Mouse (Mus musculus): ENCODE results near the gene Fxyd2.

The Fxyd2 gene

DNA sequence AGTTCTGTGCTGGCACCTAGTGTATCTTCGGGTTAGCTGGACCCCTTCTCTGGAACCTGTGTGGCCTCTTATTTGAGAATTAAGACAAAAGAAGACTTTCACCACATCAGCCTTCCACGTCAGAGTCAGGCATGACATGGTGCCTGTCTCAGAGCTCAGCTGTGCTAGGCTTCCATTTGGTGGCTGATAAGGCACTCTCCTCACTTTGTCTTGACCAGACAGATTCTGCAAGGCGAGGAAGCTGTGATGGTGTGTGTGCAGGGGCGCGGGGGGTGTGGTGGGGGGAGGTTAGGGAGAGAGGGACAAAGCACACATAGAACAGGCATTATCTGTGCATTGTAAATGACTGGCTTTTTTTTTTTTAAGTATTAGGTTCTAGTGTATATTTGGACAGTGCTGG is 29.9 kb downstream of the Fxyd2 start:
- no peak for DNase-seq (ENCODE audit: low spot score in 2 of 2)

DNA sequence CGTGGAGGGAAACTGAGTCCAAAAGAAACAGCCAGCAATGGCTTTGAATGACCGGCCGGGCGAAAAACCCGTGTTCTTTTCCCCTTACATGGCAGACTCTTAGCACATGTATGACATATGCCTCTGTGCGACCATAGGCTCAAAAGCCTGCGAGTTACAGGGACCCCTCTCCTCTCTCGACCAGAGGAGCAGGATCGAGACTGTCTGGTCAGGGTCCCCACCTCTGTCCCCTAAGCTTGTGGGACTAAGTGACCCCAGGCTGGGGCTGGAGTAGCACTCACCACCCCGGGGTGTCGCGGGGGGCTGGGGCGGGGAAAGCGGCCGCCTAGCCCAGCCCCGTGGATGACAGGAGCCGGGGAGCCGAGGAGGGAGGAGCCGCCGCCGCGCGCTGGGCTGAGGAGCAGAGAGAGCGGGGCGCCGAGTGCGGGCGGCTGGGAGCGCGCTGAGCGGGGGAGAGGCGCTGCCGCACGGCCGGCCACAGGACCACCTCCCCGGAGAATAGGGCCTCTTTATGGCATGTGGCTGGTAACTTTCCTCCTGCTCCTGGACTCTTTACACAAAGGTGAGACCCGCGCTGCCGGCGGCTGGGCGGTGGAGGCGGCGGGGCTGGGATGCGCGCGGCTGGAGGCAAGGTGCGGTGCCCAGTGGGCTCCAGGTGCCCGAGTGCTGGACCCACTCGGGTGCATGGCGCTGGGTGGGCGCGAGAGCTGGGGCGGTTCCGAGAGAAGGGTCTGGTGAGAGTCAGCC is 30.7 kb downstream of the Fxyd2 start:
- DNase-seq (ENCODE audit: low spot score in 2 of 2): peak; percentile 74 to 82

DNA sequence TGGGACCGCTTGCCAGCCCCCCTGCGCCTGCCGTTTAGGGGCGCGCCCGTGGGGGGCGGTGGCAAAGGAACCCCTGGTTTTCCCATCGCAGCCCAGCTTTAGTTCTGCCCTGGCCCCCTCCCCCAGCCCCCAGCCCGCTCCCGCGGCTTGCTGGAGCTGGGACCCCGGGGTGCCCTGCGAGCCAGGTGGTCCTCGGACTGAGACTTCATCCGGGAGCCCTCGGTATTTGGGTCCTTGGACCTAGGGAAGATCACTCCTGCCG is 31.2 kb downstream of the Fxyd2 start:
- DNase-seq (ENCODE audit: low spot score in 2 of 2): no peak

DNA sequence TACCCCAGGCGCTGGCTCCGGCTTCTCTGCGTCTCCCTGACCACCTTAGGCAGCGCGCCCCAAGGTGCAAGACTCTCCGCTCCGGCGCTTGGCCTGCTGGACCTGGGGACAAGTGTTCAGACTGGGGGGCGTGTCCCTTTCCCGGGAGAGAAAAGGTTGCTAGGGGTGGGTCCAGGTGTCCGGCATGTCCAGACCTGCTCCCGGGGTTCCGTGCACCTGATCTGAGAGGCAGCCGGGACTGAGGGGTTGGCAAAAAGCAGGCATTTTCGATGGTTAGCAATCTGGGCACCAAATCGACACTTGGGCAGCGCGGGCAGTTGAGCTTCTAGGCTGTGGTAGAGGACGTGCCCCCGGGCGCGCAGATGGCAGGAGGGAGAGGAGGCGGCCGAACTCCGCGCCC is 31.7 kb downstream of the Fxyd2 start:
- DNase-seq (ENCODE audit: low spot score in 2 of 2): peak in 1 of 2 experiments; percentile 47

DNA sequence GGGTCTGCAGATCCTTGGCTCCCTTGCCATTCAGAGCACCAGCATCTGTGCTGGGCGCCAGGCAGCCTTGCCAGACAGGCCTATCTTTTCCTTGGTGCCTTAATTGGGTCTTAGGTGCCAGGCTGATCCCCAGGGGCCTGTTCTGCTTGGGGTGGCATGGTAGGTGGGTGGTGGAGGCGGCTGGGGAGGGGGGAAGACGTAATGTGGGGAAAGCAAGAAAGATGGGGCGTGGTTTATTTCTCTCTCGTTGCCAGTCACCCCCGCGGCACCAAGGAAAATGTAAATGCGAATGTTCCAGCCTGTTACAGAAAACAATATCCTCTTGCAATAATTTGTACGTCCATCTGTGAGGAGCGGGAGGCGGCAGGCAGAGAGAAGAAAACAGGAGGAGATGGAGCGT is 33.2 kb downstream of the Fxyd2 start:
- DNase-seq (ENCODE audit: low spot score in 2 of 2): peak; percentile 72 to 80

DNA sequence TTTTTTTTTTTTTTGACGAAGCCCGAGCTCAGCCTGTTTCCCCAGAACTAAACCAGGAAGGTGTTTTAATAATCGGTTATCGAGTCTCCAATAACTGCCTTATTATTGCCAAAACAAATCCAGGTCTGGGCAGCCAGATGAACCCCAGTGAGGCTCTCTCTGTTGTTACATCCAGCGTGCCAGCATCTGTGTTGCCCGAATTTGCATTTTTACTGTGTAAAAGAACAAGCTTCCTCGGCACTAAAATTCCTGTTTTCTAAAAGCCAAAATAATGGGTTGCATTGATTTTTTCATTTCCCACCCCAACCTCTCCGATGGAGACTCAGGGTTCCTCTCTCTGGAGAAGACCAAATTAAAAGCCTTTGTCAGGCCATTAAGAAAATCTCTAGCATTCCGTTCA is 33.6 kb downstream of the Fxyd2 start:
- DNase-seq (ENCODE audit: low spot score in 2 of 2): no peak

DNA sequence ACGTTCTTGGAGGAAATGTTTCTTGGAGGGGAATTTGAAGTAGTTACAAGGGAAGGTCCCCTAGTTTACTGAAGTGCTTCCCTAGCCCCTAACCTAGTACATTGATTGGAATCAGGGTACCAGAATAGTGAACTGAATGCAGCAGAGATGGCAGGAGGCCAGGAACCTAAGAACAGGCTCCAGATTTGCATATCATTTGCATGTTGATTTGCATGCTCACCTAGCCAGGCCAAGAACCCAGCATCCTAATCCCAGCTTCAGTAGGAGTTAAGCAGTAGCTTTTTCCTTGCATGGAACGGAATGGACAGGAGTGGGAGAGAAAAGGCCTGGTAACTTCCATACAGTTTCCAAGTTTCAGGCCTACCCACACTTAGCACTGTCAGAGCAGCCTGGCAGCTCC is 34.7 kb downstream of the Fxyd2 start:
- DNase-seq (ENCODE audit: low spot score in 2 of 2): peak; percentile 72 to 73

DNA sequence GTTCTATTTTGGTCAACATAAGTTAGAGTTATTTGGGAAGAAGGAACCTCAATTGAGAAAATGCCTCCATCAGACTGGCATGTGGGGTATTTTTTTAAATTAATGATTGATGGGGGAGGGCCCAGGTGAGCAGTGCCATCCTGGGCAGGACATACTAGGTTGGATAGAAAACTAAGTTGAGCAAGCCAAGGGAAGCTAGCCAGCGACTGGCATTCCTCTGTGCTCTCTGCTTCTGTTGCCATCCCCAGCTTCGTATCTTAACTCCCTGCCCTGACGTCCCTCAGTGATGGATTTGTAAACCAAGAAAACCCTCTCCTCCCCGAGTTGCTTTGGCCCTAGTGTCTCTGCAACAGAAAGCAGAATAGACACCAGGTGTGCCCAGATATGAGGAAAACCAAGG is 39.6 kb downstream of the Fxyd2 start:
- no peak for DNase-seq (ENCODE audit: low spot score in 2 of 2)

DNA sequence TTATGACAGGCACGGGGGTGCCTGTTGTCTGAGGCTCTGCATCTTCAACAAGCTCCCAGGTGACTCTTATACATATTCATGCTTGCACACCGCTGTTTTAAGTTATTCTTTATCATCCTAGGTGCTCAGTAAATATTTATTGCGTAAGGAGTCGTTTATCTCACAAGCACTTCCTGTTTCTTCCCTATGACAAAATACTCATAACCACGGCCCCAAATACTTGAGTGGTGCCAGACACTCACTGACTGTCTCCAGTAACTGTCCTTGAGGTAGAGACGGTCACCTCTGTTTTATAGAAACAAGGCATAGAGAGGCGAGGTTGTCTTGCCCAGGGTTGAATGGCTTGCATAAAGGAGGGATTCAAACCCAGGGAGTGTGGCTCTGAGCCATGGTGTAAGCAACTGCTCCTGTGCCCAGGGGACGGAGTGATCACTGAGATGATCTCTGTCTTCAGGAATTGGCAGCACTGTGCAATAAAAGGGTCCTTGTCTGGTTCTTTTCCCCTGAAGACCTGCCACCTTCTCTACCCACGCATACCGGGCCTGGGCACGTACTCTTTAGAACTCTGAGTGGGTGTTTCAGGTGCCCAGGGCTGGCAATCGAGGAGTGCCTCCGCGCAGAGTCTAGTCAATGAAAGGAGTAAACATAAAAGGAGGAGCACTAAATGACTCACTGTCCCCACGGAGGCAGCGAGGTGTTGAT is 40.8 kb downstream of the Fxyd2 start:
- DNase-seq (ENCODE audit: low spot score in 2 of 2): no peak

DNA sequence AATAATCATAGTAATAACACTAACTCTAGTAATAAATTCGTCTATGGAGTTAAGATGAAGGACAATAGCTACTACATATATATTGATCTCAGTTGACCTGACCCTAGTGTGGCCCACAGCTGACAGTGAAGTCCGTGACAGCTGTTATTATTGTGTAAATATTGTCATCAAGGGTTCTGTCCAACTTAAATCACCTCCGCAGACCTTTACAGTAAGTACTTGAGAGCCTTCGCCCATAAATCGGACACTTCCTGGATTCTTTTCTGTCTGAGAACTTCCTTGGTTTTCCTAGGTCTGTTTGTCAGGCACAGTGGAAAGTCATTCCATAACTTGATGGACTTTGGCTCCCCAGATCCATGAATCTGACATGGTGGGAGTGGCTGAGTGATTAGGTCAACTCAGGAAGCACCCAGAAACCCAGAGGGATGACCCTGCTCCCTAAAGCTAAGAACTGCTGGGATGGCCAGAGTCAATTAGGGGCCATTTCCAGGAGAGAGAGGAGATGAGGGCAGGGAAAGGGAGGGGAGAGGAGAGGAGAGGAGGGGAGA is 44.9 kb downstream of the Fxyd2 start:
- no peak for DNase-seq (ENCODE audit: low spot score in 2 of 2)

DNA sequence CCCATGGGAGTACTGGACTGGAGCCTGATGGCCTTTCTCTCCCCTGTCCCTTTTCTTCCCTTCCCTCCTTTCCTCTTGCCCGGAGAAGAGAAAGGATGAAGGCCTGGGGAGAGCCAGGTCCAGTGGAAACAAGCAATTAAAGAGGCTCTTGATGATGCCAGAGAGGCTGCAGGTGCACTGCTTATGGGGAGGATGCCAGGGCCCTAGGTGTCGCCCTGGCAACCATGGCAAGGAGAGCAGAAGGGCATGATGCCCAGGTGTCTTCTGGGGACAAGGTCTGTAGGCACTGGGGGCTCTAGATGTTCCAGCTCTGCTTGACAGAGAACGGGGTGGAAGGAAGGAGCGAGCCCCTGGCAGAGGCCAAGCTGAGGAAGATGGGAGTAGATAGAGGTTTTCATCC is 50.2 kb downstream of the Fxyd2 start:
- DNase-seq (ENCODE audit: low spot score in 2 of 2): no peak

DNA sequence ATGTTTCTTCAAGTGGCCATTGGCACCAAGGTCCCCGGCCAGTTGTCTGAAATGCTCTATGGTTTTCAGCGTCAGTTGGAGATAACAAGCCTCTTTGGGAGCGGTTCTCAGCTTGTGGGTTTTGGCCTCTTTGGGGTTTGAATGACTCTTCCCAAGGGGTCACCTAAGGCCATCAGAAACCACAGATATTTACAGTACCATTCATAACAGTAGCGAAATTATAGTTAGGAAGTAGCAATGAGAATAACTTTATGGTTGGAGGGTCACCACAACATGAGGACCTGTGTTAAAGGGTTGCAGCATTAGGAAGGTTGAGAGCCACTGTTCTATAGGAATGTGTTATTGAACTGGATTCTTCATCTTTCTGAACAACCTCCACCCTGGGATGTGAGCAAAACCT is 51.9 kb downstream of the Fxyd2 start:
- DNase-seq (ENCODE audit: low spot score in 2 of 2): no peak

DNA sequence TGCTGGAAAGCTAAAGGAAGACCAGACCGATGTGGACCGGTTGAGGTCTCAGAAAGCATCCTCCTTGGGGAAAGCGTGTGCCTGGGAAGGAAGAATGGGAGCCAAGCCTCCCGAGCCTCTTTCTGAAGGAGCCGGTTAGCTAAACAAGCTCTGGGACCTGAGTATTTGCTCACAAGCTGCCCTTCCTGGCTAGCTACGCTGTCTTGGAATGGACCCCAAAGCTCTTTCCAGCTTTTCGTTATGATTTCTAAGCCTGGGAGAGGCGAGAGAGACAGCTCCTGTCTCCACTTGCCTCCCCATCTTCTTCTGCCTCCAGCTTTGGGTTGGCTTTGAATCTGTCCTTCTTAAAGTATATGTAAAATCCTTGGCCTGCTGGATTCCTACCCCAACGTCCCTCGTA is 54.6 kb downstream of the Fxyd2 start:
- no peak for DNase-seq (ENCODE audit: low spot score in 2 of 2)

DNA sequence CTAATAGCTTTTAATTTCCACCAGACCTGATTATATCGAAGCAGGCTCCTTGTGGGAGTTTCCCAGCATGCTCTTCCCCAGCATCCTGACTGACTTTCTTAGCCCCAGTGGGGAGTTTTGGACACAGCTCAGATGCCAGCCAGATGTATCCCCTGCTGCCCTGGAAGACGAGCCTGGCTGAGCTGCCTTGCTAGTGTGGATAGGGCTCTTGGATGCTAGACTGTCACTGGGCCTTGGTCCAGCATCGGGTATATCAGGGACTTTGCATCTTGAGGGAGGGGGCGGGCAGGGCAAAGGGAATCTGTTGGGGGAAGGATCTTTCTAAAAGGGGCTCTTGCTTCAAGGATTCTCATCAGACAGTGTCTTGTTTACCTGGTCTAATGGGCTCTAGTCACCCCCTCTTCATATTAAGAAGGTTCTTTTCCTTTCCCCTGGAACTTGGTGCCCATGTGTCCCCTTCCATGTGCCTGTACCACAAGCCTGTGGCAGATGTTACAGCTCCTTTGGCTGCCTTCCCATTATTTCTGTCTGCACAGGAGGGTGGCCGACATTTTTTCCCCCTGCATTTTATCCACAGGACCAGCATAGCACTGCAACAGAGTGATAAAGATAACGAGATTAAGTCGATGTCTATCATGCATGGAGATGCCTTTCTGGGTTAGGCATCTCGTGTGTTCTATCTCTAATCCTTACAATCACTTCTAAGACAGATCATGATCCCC is 55.6 kb downstream of the Fxyd2 start:
- no peak for DNase-seq (ENCODE audit: low spot score in 2 of 2)

DNA sequence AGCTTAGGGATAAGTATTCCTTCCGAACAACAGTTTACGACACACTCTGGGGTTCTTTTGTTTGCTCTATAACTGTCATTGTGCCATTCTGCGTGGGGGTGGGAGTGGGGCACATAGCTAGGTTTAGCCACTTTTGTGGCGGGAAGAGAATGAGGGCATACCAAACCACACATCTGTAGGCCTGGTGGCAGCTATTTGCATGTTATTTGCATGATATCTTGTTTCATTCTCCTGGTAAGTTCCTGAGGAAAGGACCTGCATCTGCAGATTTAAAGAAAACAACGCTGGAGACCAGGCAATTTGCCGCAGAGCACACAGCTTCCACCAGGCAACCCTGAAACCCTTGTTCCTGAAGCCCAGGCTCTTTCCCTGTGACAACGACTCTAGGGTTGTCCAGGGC is 57.7 kb downstream of the Fxyd2 start:
- DNase-seq (ENCODE audit: low spot score in 2 of 2): no peak

DNA sequence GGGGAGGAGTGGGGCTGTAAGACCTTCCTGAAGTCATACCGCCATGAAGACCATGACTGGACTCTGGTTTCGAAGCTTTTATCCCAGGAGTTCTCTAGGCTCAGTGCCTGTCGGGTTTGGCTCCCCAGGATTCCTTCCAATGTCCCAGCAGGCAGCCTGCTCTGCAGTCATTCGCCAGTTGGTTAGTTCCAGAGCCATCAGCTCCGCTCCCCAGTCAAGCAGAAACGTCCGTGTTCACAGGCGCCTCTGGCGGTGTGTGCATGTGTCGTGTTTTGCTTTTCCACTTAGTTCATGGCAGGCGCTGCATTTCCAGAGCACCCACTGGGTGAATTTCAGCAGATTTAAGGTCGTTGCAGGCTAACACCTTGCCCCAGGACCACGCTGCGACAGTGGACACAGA is 58.9 kb downstream of the Fxyd2 start:
- peak; percentile 47 to 55 for DNase-seq (ENCODE audit: low spot score in 2 of 2)

Data from right cerebral cortex, postnatal 10 days (tissue).